Mouse (Mus musculus) kidney, embryonic 15.5 days (tissue): ENCODE data around the gene Pcnx3. TPM values are rescaled to one million over a fixed set of nuclear protein-coding genes. Genes with fewer than 3 reads are reported as not detected.

Source experiments
- ATAC-seq: fragments of 200-750 bp; cut with Nextera tagmentation; replicated peaks from 2 replicates; pipeline ENCODE4 v1.8.0; 2017; ENCODE audit warnings: moderate TSS enrichment; ENCODE audit not compliant: low FRiP score
- H3K27ac ChIP-seq: fragments of 300-500 bp; sonication (generic); 2 replicates; pipeline ENCODE4 v1.5.1; 2015; ENCODE audit warnings: mild to moderate bottlenecking, inconsistent platforms
- H3K27me3 ChIP-seq: fragments of 300-500 bp; sonication (generic); 2 replicates; pipeline ENCODE4 v1.6.1; 2015; ENCODE audit warnings: inconsistent platforms
- H3K36me3 ChIP-seq: fragments of 300-500 bp; sonication (generic); 2 replicates; pipeline ENCODE4 v1.6.1; 2015; ENCODE audit warnings: inconsistent platforms
- H3K4me1 ChIP-seq: fragments of 300-500 bp; sonication (generic); 2 replicates; pipeline ENCODE4 v1.6.1; 2015; ENCODE audit warnings: inconsistent platforms
- H3K4me2 ChIP-seq: fragments of 300-500 bp; sonication (generic); 2 replicates; pipeline ENCODE4 v1.6.1; 2015; ENCODE audit warnings: moderate library complexity, mild to moderate bottlenecking, inconsistent platforms
- H3K4me3 ChIP-seq: fragments of 300-500 bp; sonication (generic); replicated peaks from 2 replicates; pipeline ENCODE4 v1.5.1; 2015; ENCODE audit warnings: mild to moderate bottlenecking, inconsistent platforms
- H3K9ac ChIP-seq: fragments of 300-500 bp; sonication (generic); 2 replicates; pipeline ENCODE4 v1.6.1; 2015; ENCODE audit warnings: mild to moderate bottlenecking, inconsistent platforms
- H3K9me3 ChIP-seq: fragments of 300-500 bp; sonication (generic); replicated peaks from 2 replicates; pipeline ENCODE4 v1.6.1; 2016; ENCODE audit warnings: inconsistent platforms
- WGBS: fragments of 180-500 bp; shearing (Covaris S2); methylation state at CpG from one replicate; pipeline ENCODE4 v1.1.7; 2015; ENCODE audit warnings: mixed read lengths; 5-methylcytosine and 5-hydroxymethylcytosine counted together
- polyA plus RNA-seq: library from polyadenylated mRNA; unstranded; fragments of >200 nt; fragmentation: Nextera tagmentation; extraction: Ambion mirVana; gene quantifications from 2 replicates; pipeline ENCODE4 v1.2.1, GENCODE M21; 2015

Pcnx3 gene
- 22.2 and 30.1 TPM in 2 replicates for polyA plus RNA-seq

DNA sequence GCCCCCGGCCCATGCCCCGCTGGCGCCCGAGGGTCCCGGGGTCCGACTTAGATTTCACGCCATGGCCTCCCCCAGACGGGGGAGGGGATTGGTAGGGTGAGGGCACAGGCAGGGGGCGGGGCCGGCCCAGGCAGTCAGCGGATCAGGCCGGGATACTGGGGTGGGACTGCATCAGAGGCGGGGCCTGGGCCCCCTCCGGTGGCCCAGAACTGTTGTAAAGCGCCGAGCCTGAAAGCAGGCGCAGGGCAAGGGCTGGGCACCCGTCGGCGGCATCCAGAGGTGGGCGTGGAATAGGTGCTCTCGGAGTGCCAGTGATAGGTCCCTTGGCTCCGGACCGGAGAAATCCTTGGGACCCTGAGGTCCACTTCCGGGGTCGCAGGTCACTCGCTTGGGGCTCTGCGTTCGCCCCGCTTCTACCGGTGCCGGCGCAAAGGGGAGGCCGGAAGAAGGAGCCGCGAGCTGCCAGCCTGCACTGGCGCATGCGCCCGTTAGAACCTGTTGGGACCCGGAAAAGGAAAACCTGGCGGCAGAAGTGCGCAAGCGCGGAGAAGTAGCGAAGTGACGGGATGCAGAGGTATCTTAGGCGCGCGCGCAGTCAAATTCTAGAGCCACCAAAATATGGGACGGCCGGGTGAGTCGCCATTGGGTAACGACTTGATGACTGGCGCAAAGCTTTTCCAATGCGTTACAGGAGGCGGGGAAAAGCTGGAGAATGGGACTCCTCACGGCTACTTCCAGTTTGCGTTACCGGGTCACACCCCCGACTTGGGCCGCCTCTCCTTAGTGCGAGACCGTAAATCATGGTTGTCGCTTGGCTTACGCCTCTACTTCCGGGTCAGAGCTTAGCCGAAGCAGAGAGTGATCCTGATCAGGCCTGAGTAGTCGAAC is at the start of gene Pcnx3, which contains the start of gene Map3k11:
TSS of gene Pcnx3 (minus strand) at position 709 of the 888 bp plus-strand sequence.
TSS of gene Map3k11 (plus strand) at position 543 of the 888 bp plus-strand sequence.
- Histone ChIP-seq H3K4me1 (peaks cover 48% of the 10 kb centered on the region), H3K36me3 (peaks cover 55% of the 10 kb centered on the region), H3K9me3 (no peaks in the 10 kb centered on the region), H3K4me2 (peak within 1 kb of the TSS; percentile 96), H3K9ac (peak within 1 kb of the TSS; percentile 79), H3K27me3 (no peaks in the 10 kb centered on the region), H3K4me3 (peak within 1 kb of the TSS; percentile 81), H3K27ac (peak within 1 kb of the TSS; percentile 96)
- ATAC-seq: peak; percentile 89
- under 1% methylated on average over 69 of the region's 69 CpGs for WGBS

- Histone ChIP-seq H3K4me1 (peaks cover 21% of the 10 kb centered on the region), H3K4me3 (no peak overlapping the region), H3K36me3 (peaks cover 4% of the 10 kb centered on the region; the same call in 1 of the 2 replicates), H3K27ac (no peak overlapping the region), H3K9ac (no peak overlapping the region), H3K4me2 (no peak overlapping the region), H3K27me3 (peaks cover 7% of the 10 kb centered on the region), H3K9me3 (no peaks in the 10 kb centered on the region)
- WGBS: 83% methylated on average over 9 of the region's 9 CpGs
- ATAC-seq: no peak
Measured at GRCm38 (mm10) chr19:5734325-5734724, 45.6 kb upstream of the Pcnx3 start.

- Histone ChIP-seq H3K27ac (peak overlapping the region; percentile 24), H3K4me3 (peak overlapping the region; percentile 97), H3K9ac (peak overlapping the region; percentile 75), H3K4me1 (peaks cover 46% of the 10 kb centered on the region), H3K36me3 (peaks cover 4% of the 10 kb centered on the region; the same call in 1 of the 2 replicates), H3K4me2 (peak overlapping the region; percentile 87), H3K9me3 (no peaks in the 10 kb centered on the region), H3K27me3 (peaks cover 1% of the 10 kb centered on the region; the same call in 1 of the 2 replicates)
- ATAC-seq: peak; percentile 87
- under 1% methylated on average over 47 of the region's 47 CpGs for WGBS
Measured at GRCm38 (mm10) chr19:5731264-5731978, 42.7 kb upstream of the Pcnx3 start.

DNA sequence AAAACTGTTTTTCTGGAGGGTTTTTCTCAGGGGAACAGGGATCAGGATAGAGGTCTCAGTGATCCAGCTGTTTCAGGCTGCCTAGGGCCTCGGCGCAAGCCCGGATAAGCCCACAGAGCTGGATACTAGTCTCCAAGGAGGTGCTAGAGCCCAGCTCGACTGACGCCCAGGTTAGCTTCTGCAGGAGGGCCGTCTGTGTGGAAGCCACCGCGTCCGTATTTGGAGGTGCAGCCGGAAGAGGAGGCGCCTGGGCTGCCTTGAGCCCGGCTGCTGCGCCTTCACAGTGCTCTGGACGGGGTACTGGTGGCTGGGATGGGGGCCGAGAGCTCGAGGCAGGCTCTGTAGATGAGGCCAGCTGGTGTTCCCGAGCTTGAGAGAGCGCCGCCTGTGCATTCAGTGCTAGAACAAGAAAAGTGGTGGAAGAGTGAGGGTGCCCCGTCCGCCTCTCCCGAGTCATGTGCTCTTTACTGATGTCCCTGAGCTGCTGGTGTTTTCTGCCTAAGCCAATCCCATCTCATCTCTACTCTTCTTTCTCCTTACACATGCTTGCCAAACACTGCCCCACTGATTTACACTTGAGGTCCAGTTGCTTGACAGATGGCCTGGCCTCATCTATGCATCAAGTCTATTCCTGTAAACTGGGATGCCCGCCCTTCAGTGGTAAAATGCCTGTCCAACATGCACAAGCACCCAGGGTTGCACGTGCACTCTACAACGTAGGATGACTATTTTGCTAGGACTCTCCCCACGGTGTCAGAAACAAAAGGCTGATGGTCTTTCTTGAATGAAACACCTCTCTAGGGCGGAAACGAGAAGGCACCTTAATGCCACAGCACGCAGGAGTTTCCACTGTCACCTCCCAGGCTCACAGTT is 41.8 kb upstream of the Pcnx3 start:
- peak overlapping the region; percentile 75 for H3K9ac ChIP-seq
- H3K4me3 ChIP-seq: peak overlapping the region; percentile 97
- H3K9me3 ChIP-seq: no peaks in the 10 kb centered on the region
- 76% methylated on average over 29 of the region's 29 CpGs for WGBS
- H3K27me3 ChIP-seq: no peaks in the 10 kb centered on the region; the same call in 1 of the 2 replicates
- peaks cover 4% of the 10 kb centered on the region; the same call in 1 of the 2 replicates for H3K36me3 ChIP-seq
- H3K4me2 ChIP-seq: peak overlapping the region; percentile 87
- H3K4me1 ChIP-seq: peaks cover 55% of the 10 kb centered on the region
- no peak for ATAC-seq
- peak overlapping the region; percentile 94; the same call in 1 of the 2 replicates for H3K27ac ChIP-seq

GRCm38 (mm10) chr19:5729444-5729815 is 40.7 kb upstream of the Pcnx3 start, which contains the start of gene Fam89b:
Fam89b (minus strand) TSS chr19:5729653.
- Histone ChIP-seq H3K27ac (peak within 1 kb of the TSS; percentile 94), H3K9me3 (no peaks in the 10 kb centered on the region), H3K4me2 (peak within 1 kb of the TSS; percentile 87), H3K27me3 (no peaks in the 10 kb centered on the region), H3K36me3 (peaks cover 4% of the 10 kb centered on the region; the same call in 1 of the 2 replicates), H3K4me1 (peaks cover 66% of the 10 kb centered on the region), H3K4me3 (peak within 1 kb of the TSS; percentile 97), H3K9ac (peak within 1 kb of the TSS; percentile 97)
- peak; percentile 73 for ATAC-seq
- WGBS: under 1% methylated on average over 37 of the region's 37 CpGs

- Histone ChIP-seq H3K4me1 (peaks cover 72% of the 10 kb centered on the region), H3K27me3 (no peaks in the 10 kb centered on the region), H3K4me3 (peak overlapping the region; percentile 97), H3K9ac (peak overlapping the region; percentile 97), H3K9me3 (no peaks in the 10 kb centered on the region), H3K4me2 (peak overlapping the region; percentile 87), H3K27ac (peak overlapping the region; percentile 94), H3K36me3 (peaks cover 10% of the 10 kb centered on the region; the same call in 1 of the 2 replicates)
- peak; percentile 24 for ATAC-seq
- 7% methylated on average over 37 of the region's 37 CpGs for WGBS
Measured at GRCm38 (mm10) chr19:5728631-5729443, 40.1 kb upstream of the Pcnx3 start.

- H3K4me2 ChIP-seq: peak overlapping the region; percentile 87
- H3K4me1 ChIP-seq: peaks cover 73% of the 10 kb centered on the region
- peaks cover 15% of the 10 kb centered on the region for H3K36me3 ChIP-seq
Measured at GRCm38 (mm10) chr19:5727701-5728100, 39.0 kb upstream of the Pcnx3 start.

DNA sequence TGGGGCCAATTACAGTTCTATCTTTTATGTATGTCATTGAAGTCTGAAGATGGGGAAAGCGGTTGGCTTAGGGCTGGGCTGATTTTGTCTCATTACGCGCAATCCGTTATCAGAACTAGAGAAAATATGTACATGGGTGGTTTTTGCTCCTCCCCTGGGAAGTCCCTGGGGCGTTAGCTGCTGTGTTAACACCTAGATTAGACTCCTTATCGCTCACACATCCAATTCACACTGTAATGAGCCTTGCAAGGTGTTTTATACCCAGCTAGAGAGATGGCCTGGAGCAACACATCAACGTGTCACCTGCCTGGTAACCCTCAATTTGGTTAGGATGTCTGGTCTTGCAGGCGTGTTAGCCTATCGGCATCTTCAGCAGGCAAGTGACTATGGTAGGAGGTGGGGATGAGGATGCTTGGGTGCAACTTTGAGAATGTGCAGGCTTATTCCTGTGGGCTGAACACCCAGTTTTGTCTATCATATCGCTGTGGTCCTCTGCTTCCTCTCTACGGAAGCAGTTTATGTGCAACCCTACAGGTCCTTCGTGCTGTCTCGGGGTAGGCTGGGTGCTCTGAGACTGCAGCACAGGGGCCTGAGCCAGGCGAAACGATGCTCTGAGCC is 38.4 kb upstream of the Pcnx3 start:
- Histone ChIP-seq H3K36me3 (peaks cover 22% of the 10 kb centered on the region), H3K9ac (peak overlapping the region; percentile 97), H3K4me1 (peaks cover 72% of the 10 kb centered on the region), H3K4me2 (peak overlapping the region; percentile 87), H3K9me3 (no peaks in the 10 kb centered on the region), H3K4me3 (peak overlapping the region; percentile 97), H3K27me3 (no peaks in the 10 kb centered on the region), H3K27ac (peak overlapping the region; percentile 94)
- no peak for ATAC-seq
- WGBS: 69% methylated on average over 15 of the region's 15 CpGs

More at GRCm38 (mm10) chr19:5727701-5728100, 39.0 kb upstream of the Pcnx3 start:
- peak overlapping the region; percentile 97 for H3K4me3 ChIP-seq
- peak overlapping the region; percentile 97 for H3K9ac ChIP-seq
- no peak for ATAC-seq
- 1% methylated on average over 14 of the region's 14 CpGs for WGBS
- peak overlapping the region; percentile 94 for H3K27ac ChIP-seq
- no peaks in the 10 kb centered on the region for H3K9me3 ChIP-seq
- no peaks in the 10 kb centered on the region for H3K27me3 ChIP-seq

DNA sequence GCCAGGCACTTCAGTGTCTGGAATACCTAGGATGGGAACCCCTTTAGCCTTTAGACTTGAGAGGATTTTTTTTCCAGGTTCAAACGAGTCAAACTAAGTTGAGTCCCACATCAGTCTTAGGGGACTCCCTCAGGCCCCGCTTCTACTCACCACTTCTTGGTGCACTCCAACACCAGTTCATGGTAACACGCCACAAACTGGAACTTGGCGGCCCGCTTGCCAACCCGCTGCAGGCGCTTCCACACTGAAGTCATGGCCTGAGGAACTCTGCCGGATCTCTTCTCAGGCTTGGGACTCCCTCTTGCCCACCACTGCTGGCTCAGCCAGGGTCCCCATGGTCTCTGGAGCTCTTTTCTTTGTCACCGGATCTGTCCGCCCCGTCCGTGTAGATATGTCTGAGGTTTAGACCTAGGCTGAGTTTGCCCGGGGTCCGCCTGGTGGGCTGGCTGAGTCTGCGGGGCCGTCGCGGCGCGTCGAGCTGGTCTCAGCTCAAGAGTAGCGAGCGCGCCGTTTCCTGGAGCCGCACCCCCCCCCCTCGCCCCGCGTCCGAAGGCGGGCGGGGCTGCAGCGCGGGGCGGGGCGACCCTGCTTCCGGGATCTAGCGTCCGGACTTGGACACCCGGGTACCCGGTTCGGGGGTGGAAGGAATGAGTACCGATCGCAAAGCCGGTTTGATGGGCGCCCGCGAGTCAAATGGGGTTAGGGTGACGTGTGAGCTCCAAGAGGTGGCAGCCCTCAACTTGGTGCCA is 37.2 kb upstream of the Pcnx3 start, which contains the start of gene Ehbp1l1:
TSS of gene Ehbp1l1 (minus strand) at position 551 of the 749 bp plus-strand sequence.
- ATAC-seq: 0 out of 2 replicates have a peak, but pooled peaks have one; percentile 4
- H3K27me3 ChIP-seq: no peaks in the 10 kb centered on the region
- peaks cover 66% of the 10 kb centered on the region for H3K4me1 ChIP-seq
- H3K9me3 ChIP-seq: no peaks in the 10 kb centered on the region
- 9% methylated on average over 45 of the region's 49 CpGs for WGBS
- H3K4me3 ChIP-seq: peak within 1 kb of the TSS; percentile 97
- H3K9ac ChIP-seq: peak within 1 kb of the TSS; percentile 54
- H3K36me3 ChIP-seq: peaks cover 33% of the 10 kb centered on the region
- peak within 1 kb of the TSS; percentile 94 for H3K27ac ChIP-seq
- peak within 1 kb of the TSS; percentile 87 for H3K4me2 ChIP-seq
